Mouse (Mus musculus) heart, postnatal 36 days (tissue): ENCODE data around the gene Uba7. TPM values are rescaled to one million over a fixed set of nuclear protein-coding genes. Genes with fewer than 3 reads are reported as not detected.

Source experiments
- DNase-seq, 2 experiments: peaks; one replicate each; pipeline ENCODE4 v3.0.0; 2021 to 2022
- intact Hi-C: fragments of 180-260 bp; cut with DNase I; formaldehyde crosslinking; loops from one replicate; pipeline ENCODE4 v1.15.1; 2025
- total RNA-seq, 2 experiments: library from RNA; stranded (reverse); gene quantifications; 2 replicates each; pipeline ENCODE4 v1.2.3; 2021

Uba7 gene
- total RNA-seq, result 10 to 100 TPM; 11.6 to 20.2 TPM

GRCm38 (mm10) chr9:107975399-107976386 is at the start of gene Uba7:
TSS of gene Uba7 (plus strand) at chr9:107975505.
- intact Hi-C loops, result no loop called here
- DNase-seq, result peak; percentile 49 to 56

DNA sequence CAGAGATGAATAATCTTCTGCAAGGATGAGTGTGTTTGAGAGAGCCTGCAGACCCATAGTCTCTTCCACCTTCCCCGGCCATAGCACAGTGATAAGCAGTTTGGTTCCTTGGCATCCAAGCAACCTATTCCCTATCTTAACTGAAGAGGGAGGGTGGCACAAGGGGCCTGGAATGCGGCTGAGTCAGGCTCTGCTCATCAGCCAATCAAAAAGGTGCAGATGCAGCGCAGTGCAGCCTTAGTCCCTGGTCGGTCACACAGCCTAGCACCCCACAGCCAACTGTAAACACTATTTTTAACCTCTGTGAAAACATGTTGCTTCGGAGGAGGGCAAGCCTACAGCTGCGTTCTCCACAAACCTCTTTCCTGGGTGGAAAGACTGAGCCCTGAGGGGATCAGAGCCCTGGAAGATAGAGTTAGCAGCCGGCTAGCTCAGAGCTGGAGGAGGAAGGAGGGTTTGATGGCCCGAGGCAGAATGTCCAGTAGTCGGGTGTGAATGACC is 48.3 kb upstream of the Uba7 start:
- peak in 1 of 2 experiments; percentile 14 for DNase-seq
- intact Hi-C loops, result no loop called here

- intact Hi-C loops, result no loop called here
- DNase-seq, result no peak
Observed at GRCm38 (mm10) chr9:107927749-107928148, 47.6 kb upstream of the Uba7 start.

- intact Hi-C loops, result no loop called here
Observed at GRCm38 (mm10) chr9:107928169-107928568, 47.1 kb upstream of the Uba7 start, which contains the start of gene Actl11. TSS of gene Actl11 (plus strand) at chr9:107928469.

DNA sequence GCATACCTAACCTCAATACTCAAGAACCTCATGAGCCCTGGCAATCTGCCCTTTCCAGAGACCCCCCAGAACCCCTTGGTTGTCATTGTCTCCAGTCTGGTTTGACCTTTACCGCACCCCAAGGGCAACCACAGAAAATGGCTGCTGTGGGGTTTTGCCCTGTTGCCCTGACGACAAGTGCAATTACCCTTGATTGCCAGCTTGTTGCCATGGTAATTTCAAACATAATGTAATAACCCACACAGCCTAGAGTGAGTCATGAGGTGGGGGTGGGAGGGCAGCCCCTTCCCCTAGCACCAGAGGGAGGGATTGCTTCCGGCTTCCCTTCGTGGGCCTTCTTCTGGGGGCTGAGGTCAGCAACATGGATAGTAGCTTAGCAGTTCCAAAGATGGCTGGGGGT is 43.1 kb upstream of the Uba7 start:
- intact Hi-C loops, result no loop called here
- no peak for DNase-seq

More at GRCm38 (mm10) chr9:107928169-107928568, 47.1 kb upstream of the Uba7 start, which contains the start of gene Actl11:
- DNase-seq, result no peak

DNA sequence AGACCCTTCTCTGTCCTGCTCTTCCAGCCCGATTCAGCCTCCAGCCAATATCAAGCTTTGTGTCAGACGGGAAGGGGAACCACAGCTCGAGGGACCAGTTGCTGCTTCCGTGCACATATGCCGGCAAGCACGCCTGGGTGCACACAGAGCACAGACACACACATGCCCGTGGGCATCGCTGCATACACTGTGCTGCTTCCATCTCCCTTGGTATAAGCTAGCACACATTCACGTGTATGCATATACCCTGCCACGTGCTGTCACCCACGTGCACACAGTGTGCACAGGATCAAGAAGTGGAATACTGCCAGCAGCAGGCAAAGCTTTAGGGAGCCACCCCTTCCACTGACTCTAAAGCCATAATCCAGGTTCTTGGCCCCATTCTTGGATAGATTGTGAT is 41.2 kb upstream of the Uba7 start:
- no peak for DNase-seq
- intact Hi-C loops, result no loop called here

- no peak for DNase-seq
- intact Hi-C loops, result no loop called here
Observed at GRCm38 (mm10) chr9:107935374-107935773, 39.9 kb upstream of the Uba7 start, which contains the start of gene Camkv. TSS of gene Camkv (plus strand) at chr9:107935674.

- intact Hi-C loops, result no loop called here
- no peak for DNase-seq
Observed at GRCm38 (mm10) chr9:107935790-107936214, 39.5 kb upstream of the Uba7 start.

- DNase-seq, result no peak
- intact Hi-C loops, result no loop called here
Observed at GRCm38 (mm10) chr9:107936215-107936822, 39.0 kb upstream of the Uba7 start.

- DNase-seq, result no peak
- intact Hi-C loops, result no loop called here
Observed at GRCm38 (mm10) chr9:107936831-107937230, 38.5 kb upstream of the Uba7 start.

GRCm38 (mm10) chr9:107947241-107948194 is 27.8 kb upstream of the Uba7 start:
- intact Hi-C loops, result no loop called here
- no peak for DNase-seq

- no peak for DNase-seq
- intact Hi-C loops, result no loop called here
Observed at GRCm38 (mm10) chr9:107949184-107949921, 26.0 kb upstream of the Uba7 start.

DNA sequence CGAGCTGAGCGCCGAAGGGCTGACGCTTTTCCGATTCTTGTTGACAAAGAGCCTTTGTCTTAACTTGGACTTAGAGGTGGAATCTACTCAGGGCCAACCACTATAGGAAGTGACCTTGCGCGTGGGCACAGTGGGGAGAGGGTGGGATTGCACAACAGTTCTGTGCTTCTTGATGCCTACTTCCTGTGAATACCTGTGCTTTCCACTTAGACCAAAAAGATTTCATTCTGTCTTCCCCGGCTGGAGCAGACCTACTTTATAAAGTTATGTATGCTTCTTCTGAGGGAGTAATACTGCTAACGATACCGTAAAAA is 25.4 kb upstream of the Uba7 start, which contains the start of gene Traip:
Traip (plus strand) TSS at position 215 of the 314 bp plus-strand sequence.
- DNase-seq, result no peak
- intact Hi-C loops, result no loop called here

DNA sequence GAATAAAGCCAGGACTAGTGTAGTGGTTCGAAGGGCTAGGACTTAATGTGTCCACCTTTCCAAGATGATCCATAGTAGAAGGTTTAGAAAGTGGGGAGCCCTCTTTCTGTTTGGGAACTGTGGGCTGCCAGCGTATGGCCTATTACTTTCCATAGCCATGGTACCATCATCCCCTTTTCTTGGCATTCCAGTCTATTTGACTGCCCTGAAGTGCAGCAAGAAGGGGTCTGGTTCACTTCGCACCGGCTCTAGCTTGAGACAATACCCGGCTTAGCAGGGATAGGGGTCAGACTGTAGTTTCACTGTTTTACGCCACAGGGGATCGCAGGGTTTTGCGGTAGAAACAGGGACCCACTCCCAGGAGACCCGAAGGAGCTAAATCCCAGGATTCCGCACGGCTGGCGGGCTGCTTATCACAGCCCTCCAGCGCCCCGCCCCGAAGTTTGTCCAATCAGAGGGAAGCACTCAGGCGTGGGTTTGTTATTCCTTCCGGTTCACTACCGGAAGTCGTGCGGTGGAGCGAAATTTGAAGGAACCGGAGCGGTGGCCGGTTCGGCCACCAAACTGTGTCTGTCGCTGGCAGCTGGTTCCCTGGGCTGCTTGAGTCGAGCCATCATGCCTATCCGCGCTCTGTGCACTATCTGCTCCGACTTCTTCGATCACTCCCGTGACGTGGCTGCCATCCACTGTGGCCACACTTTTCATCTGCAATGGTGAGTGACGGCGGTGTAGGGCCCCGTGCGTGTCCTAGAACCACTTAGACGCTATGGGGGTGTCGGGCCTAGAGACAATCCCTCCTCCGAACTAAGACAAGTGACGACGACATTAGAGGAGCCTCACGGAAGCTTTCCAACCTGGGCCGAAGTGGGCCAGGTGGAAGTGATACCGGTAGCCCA is 24.6 kb upstream of the Uba7 start:
- peak; percentile 90 to 92 for DNase-seq
- intact Hi-C loops, result no loop called here

- intact Hi-C loops, result no loop called here
- DNase-seq, result no peak
Observed at GRCm38 (mm10) chr9:107955613-107956289, 19.6 kb upstream of the Uba7 start.

GRCm38 (mm10) chr9:107957141-107957540 is 18.2 kb upstream of the Uba7 start:
- intact Hi-C loops, result no loop called here
- DNase-seq, result no peak

DNA sequence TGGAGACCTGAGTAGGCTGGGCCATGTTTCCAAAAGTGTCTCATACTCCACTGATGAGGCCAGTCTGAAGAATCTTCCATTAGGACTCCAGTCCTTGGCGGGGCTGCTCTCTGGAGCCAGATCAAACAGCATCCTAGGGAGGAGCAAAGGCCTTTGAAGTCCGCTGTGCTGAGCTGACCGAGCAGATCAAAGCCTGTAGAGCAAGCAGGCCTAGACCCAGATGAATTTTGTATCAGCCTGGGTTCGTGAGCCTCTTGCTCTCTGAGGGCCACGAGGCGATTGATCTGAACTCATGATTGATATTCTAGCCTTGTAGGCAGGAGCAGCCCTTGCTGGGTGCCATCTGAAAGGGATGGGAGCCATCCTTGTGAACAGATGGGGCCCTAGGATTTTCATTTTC is 15.4 kb upstream of the Uba7 start:
- DNase-seq, result no peak
- intact Hi-C loops, result loop anchor here (5.0 kb wide), 1 partner anchor 92 kb away; the partner anchor contains the start of gene Amigo3

- intact Hi-C loops, result loop anchor here (5.0 kb wide), 1 partner anchor 91 kb away; the partner anchor contains the start of gene Amigo3
- DNase-seq, result no peak
Observed at GRCm38 (mm10) chr9:107960928-107961327, 14.4 kb upstream of the Uba7 start.
